Mouse (Mus musculus): ENCODE results near the gene Cds2. TPM values are rescaled to one million over a fixed set of nuclear protein-coding genes. Genes with fewer than 3 reads are reported as not detected.

Gene Cds2
- polyA plus RNA-seq, 1 experiment = 76.5 TPM

GRCm38 (mm10) chr2:132243370-132243769 is 19.6 kb upstream of the Cds2 start:
- no peak for DNase-seq
- Histone ChIP-seq H3K4me1 (ENCODE audit: control insufficient read depth, insufficient read depth, low read length) (peaks cover 7% of the 10 kb centered on the region), H3K4me3 (replicated peaks; ENCODE audit: extremely low read depth, low read depth, low read length) (no peak overlapping the region)
- 81% methylated on average over 3 of the region's 3 CpGs for WGBS
- TF ChIP-seq CTCF (IDR thresholded peaks at IDR 0.05; ENCODE audit: insufficient read depth, low read length) (no peak), POLR2A (IDR thresholded peaks at IDR 0.05; ENCODE audit: borderline replicate concordance, extremely low read depth, low read depth, low read length) (no peak)

GRCm38 (mm10) chr2:132247539-132248313 is 15.2 kb upstream of the Cds2 start, which contains the start of gene Tmem230:
Gene Tmem230 (minus strand): TSS chr2:132247807.
- peak; percentile 92 for DNase-seq
- Histone ChIP-seq H3K4me1 (ENCODE audit: control insufficient read depth, insufficient read depth, low read length) (peaks cover 11% of the 10 kb centered on the region), H3K4me3 (replicated peaks; ENCODE audit: extremely low read depth, low read depth, low read length) (peak within 1 kb of the TSS; percentile 68)
- WGBS = 7% methylated on average over 50 of the region's 50 CpGs
- no peak for TF ChIP-seq CTCF (IDR thresholded peaks at IDR 0.05; ENCODE audit: insufficient read depth, low read length)
- TF ChIP-seq POLR2A (IDR thresholded peaks at IDR 0.05; ENCODE audit: borderline replicate concordance, extremely low read depth, low read depth, low read length) = peak; percentile 78

- WGBS = 2% methylated on average over 8 of the region's 8 CpGs
- DNase-seq = no peak
- TF ChIP-seq CTCF (IDR thresholded peaks at IDR 0.05; ENCODE audit: insufficient read depth, low read length) (no peak), POLR2A (IDR thresholded peaks at IDR 0.05; ENCODE audit: borderline replicate concordance, extremely low read depth, low read depth, low read length) (no peak)
- Histone ChIP-seq H3K4me3 (replicated peaks; ENCODE audit: extremely low read depth, low read depth, low read length) (peak overlapping the region; percentile 71), H3K4me1 (ENCODE audit: control insufficient read depth, insufficient read depth, low read length) (peaks cover 9% of the 10 kb centered on the region)
Observed at GRCm38 (mm10) chr2:132251911-132252310, 11.0 kb upstream of the Cds2 start.

- peak; percentile 95 for DNase-seq
- H3K4me3 ChIP-seq (replicated peaks; ENCODE audit: extremely low read depth, low read depth, low read length) = peak within 1 kb of the TSS; percentile 71
- TF ChIP-seq POLR2A (IDR thresholded peaks at IDR 0.05; ENCODE audit: borderline replicate concordance, extremely low read depth, low read depth, low read length) = peak; percentile 77
- TF ChIP-seq CTCF (IDR thresholded peaks at IDR 0.05; ENCODE audit: insufficient read depth, low read length) = no peak
- H3K4me1 ChIP-seq (ENCODE audit: control insufficient read depth, insufficient read depth, low read length) = peaks cover 7% of the 10 kb centered on the region
- under 1% methylated on average over 79 of the region's 79 CpGs for WGBS
Observed at GRCm38 (mm10) chr2:132252542-132253528, 10.1 kb upstream of the Cds2 start, which contains the start of gene Pcna. Gene Pcna (minus strand): TSS chr2:132253314.

- peaks cover 4% of the 10 kb centered on the region for H3K4me1 ChIP-seq (ENCODE audit: control insufficient read depth, insufficient read depth, low read length)
- H3K4me3 ChIP-seq (replicated peaks; ENCODE audit: extremely low read depth, low read depth, low read length) = peak overlapping the region; percentile 62
- TF ChIP-seq POLR2A (IDR thresholded peaks at IDR 0.05; ENCODE audit: borderline replicate concordance, extremely low read depth, low read depth, low read length) (no peak), CTCF (IDR thresholded peaks at IDR 0.05; ENCODE audit: insufficient read depth, low read length) (no peak)
- WGBS = 1% methylated on average over 7 of the region's 7 CpGs
- no peak for DNase-seq
Observed at GRCm38 (mm10) chr2:132253603-132254002, 9.3 kb upstream of the Cds2 start.

GRCm38 (mm10) chr2:132257350-132258068 is 5.4 kb upstream of the Cds2 start:
- whole genome bisulfite sequencing = 89% methylated on average over 6 of the region's 6 CpGs
- DNase-seq = no peak
- no peaks in the 10 kb centered on the region for H3K4me1 ChIP-seq (ENCODE audit: control insufficient read depth, insufficient read depth, low read length)
- no peak for TF ChIP-seq CTCF (IDR thresholded peaks at IDR 0.05; ENCODE audit: insufficient read depth, low read length)
- H3K4me3 ChIP-seq (replicated peaks; ENCODE audit: extremely low read depth, low read depth, low read length) = no peak overlapping the region

GRCm38 (mm10) chr2:132260601-132261000 is 2.3 kb upstream of the Cds2 start:
- no peak for TF ChIP-seq CTCF (IDR thresholded peaks at IDR 0.05; ENCODE audit: insufficient read depth, low read length)
- TF ChIP-seq POLR2A (IDR thresholded peaks at IDR 0.05; ENCODE audit: borderline replicate concordance, extremely low read depth, low read depth, low read length) = no peak
- 90% methylated on average over 3 of the region's 3 CpGs for WGBS

GRCm38 (mm10) chr2:132262175-132262574 is 773 bp upstream of the Cds2 start:
- Histone ChIP-seq H3K4me3 (replicated peaks; ENCODE audit: extremely low read depth, low read depth, low read length) (no peak overlapping the region), H3K4me1 (ENCODE audit: control insufficient read depth, insufficient read depth, low read length) (peaks cover 4% of the 10 kb centered on the region)
- no peak for DNase-seq
- TF ChIP-seq POLR2A (IDR thresholded peaks at IDR 0.05; ENCODE audit: borderline replicate concordance, extremely low read depth, low read depth, low read length) = no peak
- TF ChIP-seq CTCF (IDR thresholded peaks at IDR 0.05; ENCODE audit: insufficient read depth, low read length) = no peak
- WGBS = 53% methylated on average over 6 of the region's 6 CpGs

More at GRCm38 (mm10) chr2:132260601-132261000, 2.3 kb upstream of the Cds2 start:
- no peak for DNase-seq
- Histone ChIP-seq H3K4me1 (ENCODE audit: control insufficient read depth, insufficient read depth, low read length) (no peaks in the 10 kb centered on the region; the same call in 1 of the 2 replicates), H3K4me3 (replicated peaks; ENCODE audit: extremely low read depth, low read depth, low read length) (no peak overlapping the region)
